Mouse (Mus musculus) liver, embryonic 11.5 days (tissue): ENCODE data around the gene Syt17. TPM values are rescaled to one million over a fixed set of nuclear protein-coding genes. Genes with fewer than 3 reads are reported as not detected.
A peak's percentile ranks its signal among the peaks of the same experiment; 100 is the strongest.

Experiments used
- ATAC-seq: fragments of 200-750 bp; cut with Nextera tagmentation; replicated peaks from 2 replicates; pipeline ENCODE4 v1.8.0; 2017; ENCODE audit warnings: moderate number of reproducible peaks, mild to moderate bottlenecking, moderate TSS enrichment, moderate library complexity; ENCODE audit not compliant: low FRiP score
- DNase-seq: peaks from one replicate; pipeline ENCODE4 v3.0.0-alpha.2; 2017; ENCODE audit warnings: low spot score
- H3K27ac ChIP-seq: fragments of 300-500 bp; sonication (generic); 2 replicates; pipeline ENCODE4 v1.5.1; 2014; ENCODE audit warnings: mild to moderate bottlenecking, low read depth, low read length, control low read depth
- H3K27me3 ChIP-seq: fragments of 300-500 bp; sonication (generic); replicated peaks from 2 replicates; pipeline ENCODE4 v1.6.1; 2014; ENCODE audit warnings: low read length, mixed read lengths; ENCODE audit not compliant: control insufficient read depth, insufficient read depth
- H3K36me3 ChIP-seq: fragments of 300-500 bp; sonication (generic); 2 replicates; pipeline ENCODE4 v1.6.1; 2014; ENCODE audit warnings: mild to moderate bottlenecking, low read length, moderate library complexity, mixed read lengths; ENCODE audit not compliant: control insufficient read depth, insufficient read depth
- H3K4me1 ChIP-seq: fragments of 300-500 bp; sonication (generic); replicated peaks from 2 replicates; pipeline ENCODE4 v1.6.1; 2014; ENCODE audit warnings: low read length, mixed read lengths; ENCODE audit not compliant: control insufficient read depth, insufficient read depth
- H3K4me2 ChIP-seq: fragments of 300-500 bp; sonication (generic); 2 replicates; pipeline ENCODE4 v1.6.1; 2014; ENCODE audit warnings: mild to moderate bottlenecking, control low read depth, moderate library complexity
- H3K4me3 ChIP-seq: fragments of 300-500 bp; sonication (generic); 2 replicates; pipeline ENCODE4 v1.5.1; 2014; ENCODE audit warnings: low read depth, low read length, control low read depth
- H3K9ac ChIP-seq: fragments of 300-500 bp; sonication (generic); 2 replicates; pipeline ENCODE4 v1.6.1; 2014; ENCODE audit warnings: low read depth, low read length, control low read depth
- H3K9me3 ChIP-seq: fragments of 300-500 bp; sonication (generic); 2 replicates; pipeline ENCODE4 v1.6.1; 2016; ENCODE audit warnings: low read length, inconsistent platforms, mixed read lengths; ENCODE audit not compliant: control insufficient read depth
- WGBS: fragments of 180-500 bp; shearing (Covaris S2); extraction: QIAGEN DNeasy Blood & Tissue Kit; methylation state at CpG from one replicate; pipeline ENCODE4 v1.1.7; 2014; 5-methylcytosine and 5-hydroxymethylcytosine counted together
- polyA plus RNA-seq: library from polyadenylated mRNA; unstranded; fragments of >200 nt; fragmentation: Nextera tagmentation; extraction: Ambion mirVana; gene quantifications from 2 replicates; pipeline ENCODE4 v1.2.1, GENCODE M21; 2014

Syt17 gene
- polyA plus RNA-seq, 1 experiment from 2014 or later: 1.2 TPM

GRCm38 (mm10) chr7:118472886-118473285 lies 24.9 kb upstream of the Syt17 start:
- H3K27ac ChIP-seq: no peak overlapping the region
- H3K27me3 ChIP-seq: no peaks in the 10 kb centered on the region
- no peak overlapping the region for H3K4me3 ChIP-seq
- no peaks in the 10 kb centered on the region for H3K9me3 ChIP-seq
- no peak for DNase-seq
- no peaks in the 10 kb centered on the region for H3K4me1 ChIP-seq
- 91% methylated on average over 1 of the region's 1 CpGs for WGBS
- no peaks in the 10 kb centered on the region for H3K36me3 ChIP-seq
- H3K4me2 ChIP-seq: no peak overlapping the region
- no peak for ATAC-seq
- H3K9ac ChIP-seq: no peak overlapping the region

DNA sequence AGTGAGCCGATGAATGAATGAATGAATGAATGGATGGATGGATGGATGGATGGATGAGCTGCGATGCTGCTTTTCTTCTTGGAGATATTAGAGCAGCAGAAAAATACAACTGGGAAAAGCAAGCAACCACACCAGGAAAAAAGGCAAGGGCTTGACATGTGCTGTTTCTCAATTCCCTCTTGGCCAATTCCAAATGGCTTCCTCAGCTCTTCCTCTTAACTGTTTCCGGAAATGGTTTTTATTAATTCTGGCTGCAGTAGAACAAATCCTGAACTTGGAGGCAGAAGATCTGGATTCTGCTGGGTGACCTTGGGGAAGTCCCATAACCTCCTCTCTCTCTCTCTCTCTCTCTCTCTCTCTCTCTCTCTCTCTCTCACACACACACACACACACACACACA lies 20.0 kb upstream of the Syt17 start:
- Histone ChIP-seq H3K4me1 (no peaks in the 10 kb centered on the region), H3K27ac (no peak overlapping the region), H3K9me3 (no peaks in the 10 kb centered on the region), H3K4me2 (no peak overlapping the region), H3K9ac (no peak overlapping the region), H3K4me3 (no peak overlapping the region), H3K36me3 (no peaks in the 10 kb centered on the region), H3K27me3 (no peaks in the 10 kb centered on the region)
- no peak for ATAC-seq
- 90% methylated on average over 3 of the region's 3 CpGs for WGBS
- no peak for DNase-seq

- H3K36me3 ChIP-seq: no peaks in the 10 kb centered on the region
- H3K9me3 ChIP-seq: no peaks in the 10 kb centered on the region
- no peak overlapping the region for H3K4me2 ChIP-seq
- H3K4me3 ChIP-seq: no peak overlapping the region
- no peaks in the 10 kb centered on the region for H3K27me3 ChIP-seq
- no peaks in the 10 kb centered on the region for H3K4me1 ChIP-seq
- WGBS: 44% methylated on average over 4 of the region's 4 CpGs
- no peak overlapping the region for H3K27ac ChIP-seq
- no peak overlapping the region for H3K9ac ChIP-seq
- ATAC-seq: no peak
- DNase-seq: no peak
Observed at GRCm38 (mm10) chr7:118464432-118464831, 16.4 kb upstream of the Syt17 start.

DNA sequence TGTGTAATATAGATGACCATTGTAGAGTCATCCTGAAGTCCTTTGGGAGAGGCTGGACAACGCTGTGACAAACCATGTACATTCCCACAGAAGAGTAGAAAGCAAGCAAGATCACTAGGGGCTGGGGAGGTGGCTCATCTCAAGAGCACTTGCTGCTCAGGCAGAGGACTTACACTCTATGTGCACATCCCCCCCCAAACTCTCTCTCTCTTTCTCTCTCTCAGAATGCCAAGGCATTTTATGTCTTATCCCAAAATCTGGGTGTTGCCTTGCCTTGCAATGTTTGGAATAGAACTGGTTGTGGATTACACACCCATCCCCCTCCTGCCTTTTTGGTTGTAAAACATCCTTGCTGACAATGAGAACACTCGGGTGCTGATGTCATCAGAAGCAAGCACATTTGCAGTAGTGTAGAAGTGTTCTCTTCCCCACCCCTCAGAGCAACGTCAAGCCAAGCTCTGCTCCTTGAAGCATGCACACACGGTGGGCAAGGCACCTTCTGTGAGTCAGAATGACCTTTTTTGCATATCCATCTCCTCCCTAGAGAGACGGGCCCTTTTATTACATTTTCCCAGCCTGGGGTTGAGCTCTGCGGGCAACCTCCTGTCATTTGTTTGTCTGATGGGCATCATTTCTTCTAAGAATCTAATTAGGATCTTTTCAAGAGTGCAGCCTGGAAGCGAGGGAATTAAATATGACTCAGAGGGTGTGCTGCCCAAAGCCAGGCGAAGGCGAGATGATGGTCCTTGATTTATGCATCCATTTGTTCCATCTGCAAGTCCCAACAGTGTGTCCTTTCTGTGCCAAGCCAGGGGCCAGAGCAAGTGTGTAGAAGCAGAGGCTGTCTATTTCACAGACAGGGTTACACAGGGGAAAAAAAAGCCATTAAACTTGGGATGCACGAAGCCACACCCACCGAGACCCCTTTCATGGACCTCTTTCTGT lies 15.1 kb upstream of the Syt17 start:
- 58% methylated on average over 11 of the region's 11 CpGs for WGBS
- Histone ChIP-seq H3K4me3 (no peak overlapping the region), H3K9ac (no peak overlapping the region), H3K36me3 (no peaks in the 10 kb centered on the region), H3K4me1 (no peaks in the 10 kb centered on the region), H3K9me3 (no peaks in the 10 kb centered on the region), H3K27ac (no peak overlapping the region), H3K27me3 (no peaks in the 10 kb centered on the region), H3K4me2 (no peak overlapping the region)
- ATAC-seq: no peak
- no peak for DNase-seq

- 59% methylated on average over 16 of the region's 16 CpGs for WGBS
- no peaks in the 10 kb centered on the region for H3K36me3 ChIP-seq
- no peaks in the 10 kb centered on the region for H3K4me1 ChIP-seq
- no peak overlapping the region for H3K27ac ChIP-seq
- DNase-seq: no peak
- no peak overlapping the region for H3K9ac ChIP-seq
- ATAC-seq: no peak
- H3K4me3 ChIP-seq: no peak overlapping the region
- no peaks in the 10 kb centered on the region for H3K9me3 ChIP-seq
- no peaks in the 10 kb centered on the region for H3K27me3 ChIP-seq
- H3K4me2 ChIP-seq: no peak overlapping the region
Observed at GRCm38 (mm10) chr7:118461400-118462136, 13.5 kb upstream of the Syt17 start.

DNA sequence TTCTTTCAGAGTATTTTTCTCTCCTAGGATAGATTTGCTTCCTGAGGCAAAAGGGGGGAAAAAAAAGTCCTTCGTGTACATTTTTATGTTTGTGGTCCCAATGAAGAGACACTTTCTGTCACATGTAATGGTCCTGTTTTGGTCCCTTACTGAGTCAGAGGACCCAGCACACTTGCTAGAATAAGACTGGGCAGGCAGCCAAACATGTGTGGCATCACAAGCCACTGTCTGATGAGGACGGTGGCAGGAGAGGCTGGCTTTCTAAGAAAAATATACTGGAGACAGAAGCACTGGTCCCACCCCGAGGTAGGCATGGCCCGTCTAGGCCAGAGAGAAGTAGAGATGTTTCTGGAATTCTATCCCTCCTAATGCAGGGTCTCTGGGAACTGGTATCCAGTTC lies 5.7 kb upstream of the Syt17 start:
- Histone ChIP-seq H3K27me3 (peaks cover 2% of the 10 kb centered on the region), H3K27ac (no peak overlapping the region), H3K4me2 (no peak overlapping the region), H3K36me3 (no peaks in the 10 kb centered on the region), H3K4me1 (no peaks in the 10 kb centered on the region; the same call in 1 of the 2 replicates), H3K9me3 (no peaks in the 10 kb centered on the region), H3K9ac (no peak overlapping the region), H3K4me3 (no peak overlapping the region)
- 64% methylated on average over 4 of the region's 4 CpGs for WGBS
- ATAC-seq: no peak
- no peak for DNase-seq

GRCm38 (mm10) chr7:118452940-118453339 lies 4.9 kb upstream of the Syt17 start:
- ATAC-seq (no peak), DNase-seq (no peak)
- WGBS: 18% methylated on average over 2 of the region's 2 CpGs
- Histone ChIP-seq H3K36me3 (no peaks in the 10 kb centered on the region), H3K27ac (no peak overlapping the region), H3K9ac (no peak overlapping the region), H3K4me2 (no peak overlapping the region), H3K9me3 (no peaks in the 10 kb centered on the region), H3K4me1 (no peaks in the 10 kb centered on the region; the same call in none of the 2 replicates), H3K4me3 (no peak overlapping the region), H3K27me3 (peaks cover 10% of the 10 kb centered on the region)

DNA sequence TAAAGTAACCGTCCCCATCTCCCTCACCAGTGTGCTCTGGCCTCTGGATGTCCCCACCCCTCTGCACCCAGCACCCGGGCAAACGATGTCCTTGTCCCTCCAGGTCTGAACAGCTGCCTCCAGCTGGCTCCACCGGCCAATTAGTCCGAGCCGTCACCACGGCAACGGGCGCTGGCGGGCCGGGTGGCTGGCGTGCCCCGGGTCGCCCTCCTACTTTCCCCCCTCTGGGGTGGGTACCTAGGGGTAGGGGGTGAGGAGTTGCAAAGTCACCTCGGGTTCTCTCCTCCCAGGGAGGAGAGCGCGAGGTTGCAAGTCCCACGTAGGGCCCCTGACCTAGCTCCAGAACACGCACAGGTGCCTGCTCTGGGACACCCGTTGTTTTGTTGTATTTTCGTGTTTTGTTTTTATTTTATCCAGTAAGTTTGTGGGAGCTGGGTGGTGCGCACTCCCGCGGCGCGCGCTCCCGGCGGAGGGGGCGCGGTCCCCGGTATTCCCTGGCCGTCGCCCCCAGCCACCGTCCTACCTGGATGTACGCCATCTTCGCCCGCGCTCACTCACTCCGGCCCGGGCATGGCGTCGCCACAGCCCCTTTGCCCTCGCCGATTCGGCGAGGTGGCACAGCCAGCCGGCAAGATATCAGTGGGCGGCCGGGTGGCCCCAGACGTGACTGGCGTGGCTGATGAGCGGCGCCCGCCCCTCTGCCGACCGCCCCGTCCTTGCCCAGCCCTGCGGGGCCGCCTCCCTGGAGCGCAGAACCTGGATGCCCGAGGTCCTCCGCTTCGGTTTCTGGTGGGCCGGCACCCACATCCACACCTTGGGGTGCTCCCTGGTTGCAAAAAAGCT lies 510 bp downstream of the Syt17 start:
- H3K36me3 ChIP-seq: no peaks in the 10 kb centered on the region
- no peak overlapping the region for H3K9ac ChIP-seq
- peaks cover 45% of the 10 kb centered on the region for H3K27me3 ChIP-seq
- DNase-seq: peak; percentile 47
- peak; percentile 34 for ATAC-seq
- peak overlapping the region; percentile 85 for H3K4me2 ChIP-seq
- no peak overlapping the region for H3K27ac ChIP-seq
- no peaks in the 10 kb centered on the region; the same call in 1 of the 2 replicates for H3K4me1 ChIP-seq
- H3K4me3 ChIP-seq: peak overlapping the region; percentile 60
- 2% methylated on average over 65 of the region's 65 CpGs for WGBS
- H3K9me3 ChIP-seq: no peaks in the 10 kb centered on the region
